Mouse (Mus musculus) spleen, embryonic (tissue): Measurements from ENCODE around the gene Lamc1.
"Not testable (repeated sequence)": the region's sequence is repeated elsewhere in the genome, so short reads cannot be mapped to it uniquely, and the experiment has no call there.

Source experiments
- CTCF ChIA-PET: fragments of 350-600 bp; sonication (Branson Sonifier 250); formaldehyde crosslinking; loops from one replicate; lab custom pipeline; 2022; lab: Charles Lee

Gene Lamc1

GRCm38 (mm10) chr1:153331796-153332443 lies 666 bp downstream of the Lamc1 start:
- CTCF ChIA-PET, result no interaction called here

- CTCF ChIA-PET, result no interaction called here
Measured at GRCm38 (mm10) chr1:153331206-153331605, 1.4 kb downstream of the Lamc1 start.

DNA sequence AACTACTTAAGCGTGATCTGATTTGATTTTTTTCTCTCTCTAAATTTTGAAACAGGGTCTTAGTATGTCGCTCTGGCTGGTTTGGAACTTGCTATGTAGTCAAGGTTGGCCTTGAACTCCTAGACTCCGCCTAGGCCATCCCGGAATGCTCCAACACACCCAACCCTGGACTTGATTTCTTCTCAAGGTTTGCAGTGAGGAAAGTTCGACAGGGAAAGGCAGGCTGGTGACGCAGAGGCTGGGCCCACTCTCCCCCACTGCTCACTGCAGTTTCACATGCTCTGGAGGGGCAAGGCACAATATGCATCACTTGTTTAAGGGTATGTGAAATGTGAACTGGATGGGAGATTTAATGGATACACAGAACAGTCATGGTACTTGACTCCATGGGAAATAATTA lies 3.3 kb downstream of the Lamc1 start:
- CTCF ChIA-PET, result no interaction called here

DNA sequence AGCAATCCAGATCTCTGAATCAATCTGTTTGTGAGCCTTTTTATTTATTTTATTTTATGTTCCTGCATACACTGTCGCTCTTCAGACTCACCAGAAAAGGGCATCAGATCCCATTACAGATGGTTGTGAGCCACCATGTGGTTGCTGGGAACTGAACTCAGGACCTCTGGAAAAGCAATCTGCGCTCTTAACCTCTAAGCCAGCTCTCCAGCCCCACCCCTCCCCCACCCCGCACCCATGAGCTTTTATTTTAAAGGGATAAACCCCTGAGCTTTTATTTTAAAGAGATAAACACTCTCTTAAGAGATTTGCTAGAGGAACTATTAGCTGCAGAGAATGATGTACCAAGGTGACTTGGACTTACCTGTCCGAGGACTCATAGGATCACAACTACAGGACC lies 5.5 kb downstream of the Lamc1 start:
- CTCF ChIA-PET, result interaction anchor here (0.5 to 1.2 kb wide), 2 partner anchors 19 to 163 kb away, joined by 3 to 11 read pairs; no protein-coding TSS in a partner anchor

GRCm38 (mm10) chr1:153326226-153326625 lies 6.4 kb downstream of the Lamc1 start:
- CTCF ChIA-PET, result no interaction called here

GRCm38 (mm10) chr1:153321404-153321803 lies 11.2 kb downstream of the Lamc1 start:
- CTCF ChIA-PET, result no interaction called here

- CTCF ChIA-PET, result no interaction called here
Measured at GRCm38 (mm10) chr1:153320554-153321147, 11.9 kb downstream of the Lamc1 start.

- CTCF ChIA-PET, result no interaction called here
Measured at GRCm38 (mm10) chr1:153320121-153320520, 12.5 kb downstream of the Lamc1 start.

- CTCF ChIA-PET, result no interaction called here
Measured at GRCm38 (mm10) chr1:153318741-153319140, 13.8 kb downstream of the Lamc1 start.

DNA sequence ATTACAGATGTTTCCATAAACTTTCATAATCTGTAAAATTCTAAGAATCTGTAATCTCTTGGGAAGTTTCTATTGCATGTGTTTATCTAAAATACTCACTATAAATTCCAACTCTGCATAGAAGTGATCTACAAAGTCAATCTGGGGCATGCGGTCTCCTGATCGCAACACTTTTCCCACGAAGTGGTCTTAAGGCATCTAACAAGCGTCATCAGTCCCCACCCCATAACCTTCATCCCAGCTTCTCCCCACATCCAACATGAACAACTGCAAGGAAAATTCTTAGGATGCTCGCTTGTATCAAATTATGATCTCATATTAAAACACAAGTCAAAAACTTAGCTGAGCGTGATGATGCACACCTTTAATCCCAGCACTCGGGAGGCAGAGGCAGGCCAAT lies 14.3 kb downstream of the Lamc1 start:
- CTCF ChIA-PET, result no interaction called here

GRCm38 (mm10) chr1:153317486-153318260 lies 14.9 kb downstream of the Lamc1 start:
- CTCF ChIA-PET, result interaction anchor here (0.8 kb wide), 1 partner anchor 8 kb away, joined by 3 read pairs; no protein-coding TSS in a partner anchor

GRCm38 (mm10) chr1:153316956-153317355 lies 15.6 kb downstream of the Lamc1 start:
- CTCF ChIA-PET, result interaction anchor here (0.8 kb wide), 1 partner anchor 8 kb away, joined by 3 read pairs; no protein-coding TSS in a partner anchor

- CTCF ChIA-PET, result no interaction called here
Measured at GRCm38 (mm10) chr1:153316286-153316685, 16.3 kb downstream of the Lamc1 start.

GRCm38 (mm10) chr1:153315121-153315520 lies 17.5 kb downstream of the Lamc1 start:
- CTCF ChIA-PET, result no interaction called here

- CTCF ChIA-PET, result interaction anchor here (0.7 kb wide), 1 partner anchor 559 kb away, joined by 3 read pairs; no protein-coding TSS in a partner anchor
Measured at GRCm38 (mm10) chr1:153312992-153313391, 19.6 kb downstream of the Lamc1 start.

GRCm38 (mm10) chr1:153310190-153310589 lies 22.4 kb downstream of the Lamc1 start:
- CTCF ChIA-PET, result no interaction called here

GRCm38 (mm10) chr1:153309310-153309709 lies 23.3 kb downstream of the Lamc1 start:
- CTCF ChIA-PET, result no interaction called here

GRCm38 (mm10) chr1:153308915-153309296 lies 23.7 kb downstream of the Lamc1 start:
- CTCF ChIA-PET, result interaction anchor here (1.0 kb wide), 1 partner anchor 19 kb away, joined by 3 read pairs; no protein-coding TSS in a partner anchor

DNA sequence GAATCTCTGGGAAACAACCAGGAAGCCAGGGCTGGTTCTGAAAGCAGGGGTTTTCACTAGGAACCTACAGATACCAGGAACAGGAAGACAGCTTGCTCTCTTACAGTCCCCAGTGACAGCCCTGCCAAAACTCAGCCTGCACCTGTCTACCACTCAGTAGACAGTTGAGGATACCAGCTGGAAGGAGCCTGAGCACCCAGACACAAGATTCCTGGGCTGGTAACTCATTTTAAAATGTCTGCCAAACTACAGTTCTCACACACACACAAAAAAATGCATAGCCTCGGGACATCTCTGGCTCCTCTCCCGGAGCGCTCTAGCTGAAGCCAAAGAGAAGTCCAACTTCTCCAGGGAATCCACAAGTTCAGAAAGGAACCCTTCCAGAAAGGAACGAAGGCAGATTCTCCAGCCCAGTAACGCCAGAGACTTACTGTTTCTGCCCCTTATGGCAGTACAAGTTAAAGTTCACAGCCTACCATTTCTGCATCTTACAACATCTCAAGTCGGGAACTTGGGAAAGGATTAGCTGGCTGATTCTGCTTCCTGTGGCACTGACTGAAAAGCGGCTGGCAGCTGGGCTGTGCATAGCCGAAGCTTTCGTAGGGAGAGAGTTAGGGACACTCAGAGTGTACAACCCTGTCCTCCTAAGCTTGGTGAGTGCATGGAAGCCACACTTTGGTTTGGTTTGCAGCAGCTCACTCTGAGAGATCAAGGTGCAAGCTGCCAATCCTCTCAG lies 24.2 kb downstream of the Lamc1 start:
- CTCF ChIA-PET, result interaction anchor here (1.0 kb wide), 1 partner anchor 19 kb away, joined by 3 read pairs; no protein-coding TSS in a partner anchor

GRCm38 (mm10) chr1:153307509-153308178 lies 24.9 kb downstream of the Lamc1 start:
- CTCF ChIA-PET, result interaction anchor here (1.0 kb wide), 1 partner anchor 20 kb away, joined by 3 read pairs; no protein-coding TSS in a partner anchor

DNA sequence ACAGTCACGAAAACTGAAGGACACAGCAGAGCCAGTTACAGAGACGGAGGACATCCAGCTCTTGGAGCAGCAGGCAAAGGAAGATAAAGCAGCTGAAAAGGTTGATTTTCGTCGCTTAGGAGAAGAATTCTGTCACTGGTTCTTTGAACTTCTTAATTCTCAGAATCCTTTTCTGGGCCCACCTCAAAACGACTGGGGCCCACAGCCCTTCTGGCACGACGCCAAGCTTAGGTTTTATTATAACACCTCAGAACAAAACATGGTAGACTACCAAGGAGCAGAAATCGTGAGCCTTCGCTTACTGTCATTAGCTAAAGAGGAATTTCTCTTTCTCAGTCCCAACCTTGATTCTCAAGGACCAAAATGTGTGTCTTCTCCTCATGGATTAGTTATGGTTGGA lies 26.9 kb downstream of the Lamc1 start:
- CTCF ChIA-PET, result not testable (repeated sequence)
